Mouse (Mus musculus) CD4-positive naive resting alpha-beta T cell, adult 76 days (primary cell): Measurements from ENCODE around the gene Aida. TPM values are rescaled to one million over a fixed set of nuclear protein-coding genes. Genes with fewer than 3 reads are reported as not detected.

ENCODE experiments used
- total RNA-seq: library from RNA; stranded (reverse); gene quantifications from one replicate; pipeline ENCODE4 v1.2.4, GENCODE M21; 2023

The Aida gene
- total RNA-seq: 36.1 TPM

GRCm38 (mm10) chr1:183296465-183296864 lies at the start of gene Aida:
Aida (plus strand) TSS chr1:183296590.

GRCm38 (mm10) chr1:183296877-183297383 lies 540 bp downstream of the Aida start, which contains the start of gene Brox:
Brox (minus strand) TSS chr1:183297269.

GRCm38 (mm10) chr1:183369427-183370014 lies 73.1 kb downstream of the Aida start, which contains the start of gene Mia3:
Mia3 (minus strand) TSS chr1:183369553.

Other genes starting within 250 kb of the Aida start
- gene Disp1, start 75.1 kb upstream of the Aida start, total RNA-seq: 21.0 TPM
- gene Brox, start 679 bp downstream of the Aida start, total RNA-seq: 78.7 TPM
- 194 TPM for gene Mia3, start 73.0 kb downstream of the Aida start, total RNA-seq
- gene Taf1a, start 92.4 kb downstream of the Aida start, total RNA-seq: 22.5 TPM
- gene Hhipl2, start 121.6 kb downstream of the Aida start, total RNA-seq: not detected